Mouse (Mus musculus) hindbrain, embryonic 11.5 days (tissue): ENCODE results near the gene M1ap. TPM values are rescaled to one million over a fixed set of nuclear protein-coding genes. Genes with fewer than 3 reads are reported as not detected.

Source experiments
- ATAC-seq: fragments of 200-750 bp; cut with Nextera tagmentation; 2 replicates; pipeline ENCODE4 v1.8.0; 2017; ENCODE audit warnings: mild to moderate bottlenecking, moderate TSS enrichment, moderate library complexity; ENCODE audit not compliant: low FRiP score
- DNase-seq: peaks from one replicate; pipeline ENCODE4 v3.0.0-alpha.2; 2015; ENCODE audit warnings: low spot score
- H3K27ac ChIP-seq: fragments of 300-500 bp; sonication (generic); 2 replicates; pipeline ENCODE4 v1.5.1; 2014; ENCODE audit warnings: mild to moderate bottlenecking, low read depth, low read length
- H3K27me3 ChIP-seq: fragments of 300-500 bp; sonication (generic); 2 replicates; pipeline ENCODE4 v1.6.1; 2014; ENCODE audit warnings: mild to moderate bottlenecking, low read length, moderate library complexity, mixed read lengths; ENCODE audit not compliant: control insufficient read depth, insufficient read depth
- H3K36me3 ChIP-seq: fragments of 300-500 bp; sonication (generic); 2 replicates; pipeline ENCODE4 v1.6.1; 2014; ENCODE audit warnings: mild to moderate bottlenecking, low read length, moderate library complexity, mixed read lengths; ENCODE audit not compliant: control insufficient read depth, insufficient read depth
- H3K4me1 ChIP-seq: fragments of 300-500 bp; sonication (generic); replicated peaks from 2 replicates; pipeline ENCODE4 v1.6.1; 2014; ENCODE audit warnings: low read length, mixed read lengths; ENCODE audit not compliant: control insufficient read depth, insufficient read depth
- H3K4me2 ChIP-seq: fragments of 300-500 bp; sonication (generic); replicated peaks from 2 replicates; pipeline ENCODE4 v1.6.1; 2014; ENCODE audit warnings: mild to moderate bottlenecking, low read depth, low read length
- H3K4me3 ChIP-seq: fragments of 300-500 bp; sonication (generic); 2 replicates; pipeline ENCODE4 v1.5.1; 2014; ENCODE audit warnings: low read depth, low read length
- H3K9ac ChIP-seq: fragments of 300-500 bp; sonication (generic); 2 replicates; pipeline ENCODE4 v1.6.1; 2014; ENCODE audit warnings: low read depth, low read length
- H3K9me3 ChIP-seq: fragments of 300-500 bp; sonication (generic); 2 replicates; pipeline ENCODE4 v1.6.1; 2016; ENCODE audit warnings: low read length; ENCODE audit not compliant: control insufficient read depth
- WGBS: fragments of 180-500 bp; shearing (Covaris S2); extraction: QIAGEN DNeasy Blood & Tissue Kit; methylation state at CpG from one replicate; pipeline ENCODE4 v1.1.7; 2014; 5-methylcytosine and 5-hydroxymethylcytosine counted together
- polyA plus RNA-seq: library from polyadenylated mRNA; unstranded; fragments of >200 nt; fragmentation: Nextera tagmentation; extraction: Ambion mirVana; gene quantifications from 2 replicates; pipeline ENCODE4 v1.2.1, GENCODE M21; 2014

M1ap gene
- polyA plus RNA-seq, 1 experiment from 2014 or later: not detected

DNA sequence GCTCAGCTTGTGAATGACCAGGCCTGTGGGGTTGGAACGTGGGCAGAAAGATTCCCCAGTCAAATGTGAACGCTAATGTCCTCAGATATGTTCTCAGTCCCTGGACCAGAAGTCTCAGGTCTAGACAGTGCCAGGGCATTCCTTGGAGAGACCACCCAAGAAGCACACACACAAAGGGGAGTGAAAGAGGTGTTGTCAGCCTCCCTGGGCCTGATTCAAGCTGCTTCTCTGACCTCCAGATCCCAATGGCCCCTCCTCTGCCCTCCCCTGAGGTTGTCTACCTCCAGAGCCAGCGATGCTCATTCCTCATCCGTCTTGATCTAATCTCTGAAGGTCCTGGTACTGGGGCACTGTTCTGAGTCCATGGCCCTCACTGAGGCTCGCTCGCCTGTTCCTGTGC is 96.9 kb downstream of the M1ap start:
- H3K36me3 ChIP-seq: no peaks in the 10 kb centered on the region
- no peak for ATAC-seq

DNA sequence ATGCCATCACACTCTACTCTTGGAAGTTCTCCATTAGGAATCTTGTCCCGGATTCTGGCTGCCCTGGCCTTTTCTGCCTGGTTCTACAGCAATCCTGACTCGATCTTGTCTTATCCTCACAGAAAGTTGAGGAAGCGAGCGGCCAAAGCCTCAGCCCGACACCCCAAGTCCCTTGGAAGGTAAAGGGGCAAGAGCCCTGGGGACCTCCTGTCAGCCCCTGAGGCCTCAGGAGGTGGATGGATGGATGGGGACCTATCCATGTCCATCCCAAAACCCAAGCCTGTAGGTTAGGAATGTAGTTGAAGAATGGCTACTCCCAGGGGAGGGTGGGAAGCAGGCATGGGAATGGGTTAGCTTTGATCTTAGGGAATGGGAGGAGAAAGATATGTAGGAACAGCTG is 97.3 kb downstream of the M1ap start:
- H3K27me3 ChIP-seq: no peaks in the 10 kb centered on the region
- WGBS: 91% methylated on average over 5 of the region's 5 CpGs
- no peak overlapping the region for H3K4me2 ChIP-seq
- no peak overlapping the region for H3K27ac ChIP-seq
- DNase-seq (no peak), ATAC-seq (no peak)
- no peaks in the 10 kb centered on the region for H3K4me1 ChIP-seq
- no peak overlapping the region for H3K9ac ChIP-seq
- H3K4me3 ChIP-seq: no peak overlapping the region
- H3K36me3 ChIP-seq: no peaks in the 10 kb centered on the region
- H3K9me3 ChIP-seq: no peaks in the 10 kb centered on the region

More for the DNA sequence above, 96.9 kb downstream of the M1ap start:
- Histone ChIP-seq H3K4me3 (no peak overlapping the region), H3K27ac (no peak overlapping the region), H3K9me3 (no peaks in the 10 kb centered on the region), H3K9ac (no peak overlapping the region), H3K4me2 (no peak overlapping the region), H3K27me3 (no peaks in the 10 kb centered on the region), H3K4me1 (peaks cover 3% of the 10 kb centered on the region; the same call in 1 of the 2 replicates)
- 67% methylated on average over 6 of the region's 6 CpGs for WGBS
- no peak for DNase-seq

DNA sequence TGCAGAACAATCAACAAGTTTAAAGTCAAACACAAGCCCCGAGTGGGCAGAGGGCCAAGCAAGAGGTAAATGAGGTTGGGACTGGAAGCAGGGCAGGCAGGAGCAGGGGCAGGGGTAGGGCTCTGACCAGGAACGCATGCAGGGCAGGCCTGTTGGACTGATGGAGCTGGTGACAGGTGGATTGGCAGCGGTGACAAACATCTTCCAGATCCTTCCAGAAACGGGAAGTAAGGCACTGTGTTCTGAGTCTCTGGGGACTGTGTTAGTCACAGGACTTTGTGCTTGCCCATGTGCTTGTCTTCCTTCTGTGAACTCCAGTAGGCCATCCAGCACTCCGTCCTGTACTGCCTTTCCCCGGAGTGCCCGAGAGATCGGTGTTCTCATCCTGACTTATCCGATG is 98.0 kb downstream of the M1ap start:
- 63% methylated on average over 9 of the region's 9 CpGs for WGBS
- Histone ChIP-seq H3K27me3 (no peaks in the 10 kb centered on the region), H3K9ac (no peak overlapping the region), H3K4me2 (no peak overlapping the region), H3K9me3 (no peaks in the 10 kb centered on the region), H3K27ac (no peak overlapping the region), H3K4me3 (no peak overlapping the region), H3K36me3 (no peaks in the 10 kb centered on the region), H3K4me1 (no peaks in the 10 kb centered on the region)
- no peak for DNase-seq
- no peak for ATAC-seq

DNA sequence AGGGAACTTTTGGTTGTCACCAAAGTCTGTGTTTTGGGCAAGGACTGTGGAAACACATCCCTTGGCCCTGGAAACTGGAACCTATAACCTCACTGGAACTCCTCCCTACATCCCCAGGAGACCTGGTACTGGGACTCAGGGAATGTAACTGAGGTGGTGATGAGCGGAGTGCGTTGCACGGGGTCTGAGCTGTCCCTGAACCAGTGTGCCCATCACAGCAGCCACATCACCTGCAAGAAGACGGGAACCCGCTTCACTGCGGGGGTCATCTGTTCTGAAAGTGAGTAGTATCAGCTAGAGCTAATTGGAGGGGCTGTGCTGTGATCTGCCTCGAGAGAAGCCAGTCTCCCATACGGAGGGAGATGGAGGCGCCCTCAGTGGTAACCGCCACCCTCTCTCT is 102.7 kb downstream of the M1ap start:
- no peak overlapping the region for H3K4me3 ChIP-seq
- ATAC-seq (no peak), DNase-seq (no peak)
- H3K9me3 ChIP-seq: no peaks in the 10 kb centered on the region
- H3K27me3 ChIP-seq: no peaks in the 10 kb centered on the region
- H3K4me2 ChIP-seq: no peak overlapping the region
- H3K36me3 ChIP-seq: no peaks in the 10 kb centered on the region
- WGBS: 69% methylated on average over 10 of the region's 10 CpGs
- H3K9ac ChIP-seq: no peak overlapping the region
- H3K4me1 ChIP-seq: peaks cover 6% of the 10 kb centered on the region; the same call in 1 of the 2 replicates
- H3K27ac ChIP-seq: no peak overlapping the region

DNA sequence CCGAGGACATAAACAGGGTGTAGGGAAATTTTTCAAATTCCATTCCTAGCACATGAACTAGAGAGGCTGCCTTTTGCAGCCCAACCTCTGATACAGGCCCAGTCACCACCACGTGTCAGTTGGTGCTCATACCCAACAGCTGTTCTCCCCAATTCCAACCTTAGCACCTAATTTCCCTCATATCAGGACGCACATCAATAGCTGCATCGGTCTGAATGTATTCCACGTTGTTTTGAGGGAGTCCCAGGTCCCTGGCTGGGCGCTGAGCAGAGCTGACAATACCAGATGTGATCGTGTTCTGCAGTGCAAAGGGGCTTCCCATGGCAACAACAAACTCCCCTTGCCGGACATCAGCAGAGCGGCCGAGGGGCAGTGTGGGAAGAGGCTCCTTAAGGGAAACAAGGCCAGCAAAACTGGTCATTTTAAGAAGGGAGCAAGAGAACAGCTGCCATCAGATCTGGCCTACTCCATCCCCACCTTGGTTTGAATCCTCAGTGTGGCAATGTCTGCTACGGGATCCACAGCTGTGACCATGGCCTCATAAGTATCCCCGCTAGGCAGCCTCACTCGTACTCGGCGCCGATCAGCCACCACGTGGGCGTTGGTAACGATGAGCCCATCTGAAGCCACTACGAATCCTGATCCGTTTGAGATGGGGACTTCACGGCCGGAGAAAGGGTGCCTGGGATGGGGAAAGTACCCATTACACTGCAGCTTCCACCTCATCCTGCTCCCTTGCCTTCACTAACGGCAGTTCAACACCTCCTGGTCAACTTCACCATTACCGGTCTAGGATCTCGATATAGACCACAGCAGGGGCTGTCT is 106.6 kb downstream of the M1ap start:
- WGBS: 2% methylated on average over 26 of the region's 26 CpGs
- peak; percentile 14; the same call in 1 of the 2 replicates for ATAC-seq
- H3K27ac ChIP-seq: peak overlapping the region; percentile 88
- H3K36me3 ChIP-seq: no peaks in the 10 kb centered on the region
- peak overlapping the region; percentile 87 for H3K4me2 ChIP-seq
- no peaks in the 10 kb centered on the region for H3K27me3 ChIP-seq
- peak overlapping the region; percentile 91 for H3K9ac ChIP-seq
- peak; percentile 59 for DNase-seq
- H3K4me3 ChIP-seq: peak overlapping the region; percentile 100
- H3K4me1 ChIP-seq: peaks cover 14% of the 10 kb centered on the region; the same call in 1 of the 2 replicates
- no peaks in the 10 kb centered on the region for H3K9me3 ChIP-seq

DNA sequence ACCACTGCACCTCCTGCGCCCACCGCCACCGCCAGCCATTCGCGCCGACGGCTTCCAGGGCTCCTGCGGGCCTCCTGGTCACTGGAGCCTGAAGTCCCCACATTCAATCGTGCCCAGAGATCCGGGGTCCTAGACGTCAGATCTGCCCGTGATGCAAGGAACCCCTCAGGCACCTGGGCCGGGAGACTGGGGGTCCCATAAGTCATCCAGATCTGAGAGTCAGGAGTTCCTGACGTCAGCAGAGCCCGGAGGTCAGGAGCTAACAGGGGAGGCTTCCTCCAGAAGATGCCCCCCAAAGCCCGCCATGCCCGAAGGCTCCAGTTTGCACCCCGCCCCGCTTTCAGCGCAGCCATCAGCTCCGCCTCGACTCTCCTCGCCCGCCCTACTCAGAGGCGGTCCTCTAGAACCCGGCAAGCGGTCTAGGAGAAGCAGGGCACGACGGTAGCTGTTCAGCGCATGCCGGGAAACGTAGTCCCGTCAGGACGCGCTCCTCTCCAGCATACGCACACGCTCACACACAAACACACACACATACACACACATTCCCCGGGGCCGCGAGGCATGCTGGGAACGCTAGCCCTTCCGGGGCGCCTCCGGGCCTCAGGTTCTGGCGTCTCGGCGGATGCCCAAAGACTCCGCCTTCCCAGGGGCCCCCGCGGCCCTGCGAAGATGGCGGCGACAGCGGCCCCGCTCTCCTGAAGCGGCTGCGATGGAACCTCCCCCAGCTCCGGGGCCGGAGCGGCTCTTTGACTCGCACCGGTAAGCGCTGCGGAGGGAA is 107.6 kb downstream of the M1ap start, which contains the start of gene Aup1:
TSS of gene Aup1 (plus strand) at position 448 of the 778 bp plus-strand sequence.
- peak within 1 kb of the TSS; percentile 87 for H3K4me2 ChIP-seq
- peak within 1 kb of the TSS; percentile 100 for H3K4me3 ChIP-seq
- H3K27ac ChIP-seq: peak within 1 kb of the TSS; percentile 88
- under 1% methylated on average over 63 of the region's 64 CpGs for WGBS
- ATAC-seq: peak; percentile 96
- no peaks in the 10 kb centered on the region for H3K9me3 ChIP-seq
- peak within 1 kb of the TSS; percentile 91 for H3K9ac ChIP-seq
- H3K4me1 ChIP-seq: peaks cover 14% of the 10 kb centered on the region; the same call in 1 of the 2 replicates
- no peaks in the 10 kb centered on the region for H3K27me3 ChIP-seq
- no peaks in the 10 kb centered on the region for H3K36me3 ChIP-seq
- peak; percentile 99 for DNase-seq

DNA sequence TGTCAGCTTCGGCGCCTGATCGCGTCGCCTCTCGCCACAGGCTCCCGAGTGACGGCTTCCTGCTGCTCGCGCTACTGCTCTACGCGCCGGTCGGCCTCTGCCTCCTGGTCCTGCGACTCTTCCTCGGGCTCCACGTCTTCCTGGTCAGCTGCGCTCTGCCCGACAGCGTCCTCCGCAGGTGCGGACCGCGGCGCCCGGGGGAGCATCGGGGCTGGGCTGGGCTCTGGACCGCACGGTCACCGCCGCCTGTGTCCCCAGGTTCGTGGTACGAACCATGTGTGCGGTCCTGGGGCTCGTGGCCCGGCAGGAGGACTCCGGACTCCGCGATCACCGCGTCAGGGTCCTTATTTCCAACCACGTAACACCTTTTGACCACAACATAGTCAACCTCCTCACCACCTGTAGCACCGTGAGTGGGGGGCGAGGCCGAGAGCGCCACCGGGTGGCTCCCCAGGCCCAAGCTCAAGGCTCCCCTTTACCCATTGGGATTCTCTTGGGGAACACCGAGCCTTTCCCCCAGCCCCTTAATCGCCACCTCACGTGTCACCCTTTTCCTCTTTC is 108.2 kb downstream of the M1ap start, which contains the start of gene Htra2:
TSS of gene Htra2 (minus strand) at position 403 of the 561 bp plus-strand sequence.
- H3K27ac ChIP-seq: peak within 1 kb of the TSS; percentile 88
- H3K4me3 ChIP-seq: peak within 1 kb of the TSS; percentile 100
- no peaks in the 10 kb centered on the region for H3K27me3 ChIP-seq
- peak within 1 kb of the TSS; percentile 91 for H3K9ac ChIP-seq
- H3K4me1 ChIP-seq: peaks cover 14% of the 10 kb centered on the region; the same call in 1 of the 2 replicates
- H3K4me2 ChIP-seq: peak within 1 kb of the TSS; percentile 87
- WGBS: under 1% methylated on average over 50 of the region's 50 CpGs
- H3K36me3 ChIP-seq: no peaks in the 10 kb centered on the region
- H3K9me3 ChIP-seq: no peaks in the 10 kb centered on the region
- no peak; the same call in 1 of the 2 replicates for ATAC-seq
- no peak for DNase-seq

DNA sequence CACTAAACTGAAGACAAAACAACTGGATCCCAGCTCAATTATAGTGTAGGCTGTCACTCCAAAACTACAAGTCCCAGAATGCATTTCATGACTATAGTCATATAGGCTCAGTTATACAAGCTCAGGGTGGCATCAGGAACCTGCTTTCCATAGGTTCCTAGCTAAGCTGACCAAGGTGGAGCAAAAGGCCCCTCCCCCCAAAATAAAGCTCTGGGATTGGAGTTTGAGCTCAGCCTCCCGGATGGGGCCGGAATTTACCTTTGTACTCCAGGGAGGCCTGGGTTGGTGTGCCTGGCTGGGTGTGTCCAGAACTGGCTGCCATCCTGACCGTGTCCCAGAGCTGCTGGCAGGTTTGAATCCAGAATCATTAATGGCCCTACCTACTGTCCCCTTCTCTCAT is 111.1 kb downstream of the M1ap start, which contains the start of gene Dqx1:
TSS of gene Dqx1 (plus strand) at position 55 of the 400 bp plus-strand sequence.
- no peak within 1 kb of the TSS for H3K4me2 ChIP-seq
- no peak within 1 kb of the TSS for H3K9ac ChIP-seq
- H3K9me3 ChIP-seq: no peaks in the 10 kb centered on the region
- H3K4me1 ChIP-seq: peaks cover 11% of the 10 kb centered on the region; the same call in 1 of the 2 replicates
- no peak for ATAC-seq
- H3K36me3 ChIP-seq: no peaks in the 10 kb centered on the region
- no peak within 1 kb of the TSS for H3K4me3 ChIP-seq
- peaks cover 10% of the 10 kb centered on the region for H3K27me3 ChIP-seq
- WGBS: 59% methylated on average over 3 of the region's 3 CpGs
- no peak for DNase-seq
- no peak within 1 kb of the TSS for H3K27ac ChIP-seq
